Mouse (Mus musculus): ENCODE data around the gene Cd28.
A peak's percentile ranks its signal among the peaks of the same experiment; 100 is the strongest.

The Cd28 gene

DNA sequence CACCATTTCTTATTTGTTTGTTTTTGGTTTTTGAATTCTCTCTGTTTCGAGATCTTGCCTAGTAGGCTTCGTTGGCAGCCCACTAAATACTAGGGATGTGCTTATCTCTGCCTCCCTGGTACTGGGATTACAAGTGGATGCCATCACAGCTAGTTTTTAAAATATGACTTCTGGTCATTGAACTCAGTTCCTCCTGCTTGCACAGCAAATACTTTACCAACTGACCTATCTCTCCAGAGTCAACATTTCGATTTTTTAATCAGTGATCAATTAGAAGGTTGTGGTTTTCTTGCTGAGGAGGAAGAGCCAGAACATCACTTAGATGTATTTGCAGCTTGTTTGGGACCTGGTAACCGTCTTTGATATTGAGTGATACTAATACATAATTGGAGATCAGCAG, 34.4 kb downstream of the Cd28 start:
- DNase-seq, result no peak

- DNase-seq, result no peak
These were observed 36.4 kb downstream of the Cd28 start for GRCm38 (mm10) chr1:60752986-60753385.

DNA sequence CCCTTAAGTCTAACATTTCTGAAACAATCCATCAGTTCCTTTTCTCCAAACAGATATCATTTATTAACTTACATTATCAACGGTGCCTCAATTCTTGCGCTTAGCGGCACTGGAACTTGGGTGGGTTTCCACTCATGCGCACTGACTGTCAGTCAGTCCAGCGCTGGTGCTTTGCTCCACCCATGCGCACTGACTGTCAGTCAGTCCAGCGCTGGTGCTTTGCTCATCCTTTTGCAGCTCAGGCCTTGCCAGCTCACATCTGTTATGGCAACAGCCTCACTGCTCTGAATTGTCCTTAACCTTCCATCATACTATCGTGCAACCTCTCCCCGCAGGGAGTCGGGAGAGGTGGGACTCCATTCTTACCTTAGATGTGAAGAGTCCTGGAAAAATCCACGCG, 37.4 kb downstream of the Cd28 start:
- no peak for DNase-seq

GRCm38 (mm10) chr1:60755391-60756243, 39.0 kb downstream of the Cd28 start:
- no peak for DNase-seq

DNA sequence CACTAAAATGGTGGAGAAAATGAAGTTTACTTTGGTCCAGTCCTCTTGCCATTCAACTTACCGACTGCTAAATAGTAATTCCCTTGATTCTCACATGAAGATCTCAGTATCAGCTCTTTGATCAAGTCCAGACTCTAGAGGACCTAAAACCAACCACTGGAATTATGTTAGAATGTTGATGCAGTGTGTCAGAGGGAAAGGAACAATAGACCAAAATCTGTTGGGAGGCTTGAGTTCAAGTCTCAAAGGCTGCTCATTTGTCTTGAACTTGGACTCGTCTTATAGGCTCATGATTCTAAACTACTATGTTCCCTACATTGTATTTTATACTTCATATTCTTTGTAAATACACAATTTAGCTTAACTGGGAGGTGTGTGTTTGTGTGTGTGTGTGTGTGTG, 41.0 kb downstream of the Cd28 start:
- DNase-seq, result no peak

DNA sequence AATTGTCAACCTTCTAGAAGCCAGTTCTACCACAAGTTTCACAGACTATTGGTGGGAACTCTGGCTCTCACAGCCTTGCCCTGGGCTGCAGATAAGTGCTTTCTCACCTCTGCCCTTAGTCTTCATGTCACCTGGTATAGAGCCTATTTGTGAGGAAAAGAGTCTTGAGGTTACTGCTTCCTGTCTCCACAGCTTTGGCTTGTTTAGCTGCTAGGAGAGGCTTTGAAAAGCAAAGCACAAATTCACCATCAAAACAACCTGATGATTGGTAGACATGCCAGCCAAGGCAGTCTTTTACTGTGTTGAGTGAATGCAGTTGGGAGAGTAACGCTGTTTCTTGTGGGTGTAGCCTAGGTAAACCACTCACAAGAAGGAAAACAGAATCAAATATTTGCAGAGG, 41.6 kb downstream of the Cd28 start:
- no peak for DNase-seq

DNA sequence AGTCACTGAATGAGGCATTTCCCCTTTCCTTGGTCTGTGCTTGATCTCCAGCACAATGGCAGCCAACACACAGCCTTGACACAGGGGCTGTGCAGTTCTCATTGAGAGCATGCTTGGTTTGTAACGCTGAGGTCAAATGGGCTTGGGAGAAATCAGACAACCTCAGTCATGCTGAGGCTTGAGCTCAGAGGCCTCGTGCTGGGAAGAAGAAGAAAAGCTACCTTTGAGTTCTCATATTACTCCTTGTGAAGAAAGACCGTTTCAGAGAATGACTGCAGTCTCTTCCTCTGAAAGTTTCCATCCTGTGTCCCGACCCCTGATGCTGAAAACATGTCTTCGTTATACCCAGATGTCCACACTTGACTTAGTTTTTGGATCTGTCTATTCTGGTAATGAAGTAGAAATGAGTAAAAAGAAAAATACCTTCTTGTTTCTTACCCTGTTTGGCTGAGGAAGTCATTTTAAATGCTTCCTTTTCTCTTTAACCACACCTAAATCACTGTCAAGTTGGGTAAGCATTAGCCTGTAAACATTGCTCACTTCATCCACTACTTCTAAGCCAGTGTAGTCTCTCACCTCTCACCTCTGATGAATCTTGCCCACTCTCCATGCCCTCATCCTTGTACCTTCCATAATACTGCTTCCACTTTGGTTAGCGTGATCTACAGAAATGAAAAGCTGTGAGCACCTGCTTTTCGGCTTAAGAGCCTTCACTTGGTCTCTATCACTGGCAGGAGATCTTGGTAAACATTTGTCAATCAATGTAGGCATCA, 43.1 kb downstream of the Cd28 start:
- DNase-seq, result no peak

DNA sequence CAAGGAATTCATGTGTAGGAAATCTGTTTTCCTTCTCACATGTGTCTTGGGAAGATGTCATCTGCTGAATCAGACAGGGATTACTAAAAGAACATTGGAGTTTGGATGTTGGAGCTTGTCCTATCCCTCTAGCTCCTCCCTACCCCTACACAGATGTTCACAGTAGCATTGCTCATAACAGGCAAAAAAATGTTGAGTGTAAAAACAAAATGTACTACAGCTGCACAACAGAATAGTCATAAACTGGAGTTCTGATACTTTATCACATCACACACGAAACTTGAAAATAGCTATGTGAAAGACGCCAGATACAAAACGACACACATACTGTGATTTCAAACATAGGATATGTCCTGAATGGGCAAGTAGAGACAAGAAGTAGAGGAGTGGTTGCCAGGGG, 43.9 kb downstream of the Cd28 start:
- no peak for DNase-seq

DNA sequence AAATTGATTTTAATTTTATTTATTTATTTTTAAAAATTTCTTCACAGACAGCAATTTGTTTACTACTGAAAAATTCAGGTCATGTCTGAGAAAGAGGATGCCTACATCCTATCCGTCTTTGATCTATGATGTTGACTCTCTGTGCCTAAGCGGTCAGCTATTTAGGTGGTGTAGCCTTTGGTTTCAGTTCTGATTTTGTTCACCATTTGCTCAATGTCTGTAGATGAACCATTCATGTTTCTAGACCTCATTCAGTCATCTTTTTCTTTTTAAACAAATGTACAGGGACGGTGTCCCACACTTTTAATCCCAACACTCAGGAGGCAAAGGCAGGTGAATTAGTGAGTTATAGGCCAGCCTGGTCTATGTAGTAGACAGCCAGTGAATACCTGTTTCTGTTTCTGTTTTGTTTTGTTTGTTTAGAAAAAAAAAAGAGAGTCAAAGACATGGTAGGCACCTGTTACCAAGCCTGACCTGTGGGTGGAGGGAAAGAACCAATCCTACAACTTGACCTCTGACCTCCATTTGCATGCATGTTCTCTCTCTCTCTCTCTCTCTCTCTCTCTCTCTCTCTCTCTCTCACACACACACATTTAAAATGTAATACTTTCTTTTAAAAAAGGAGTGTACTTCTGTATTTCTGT, 45.0 kb downstream of the Cd28 start:
- no peak for DNase-seq

DNA sequence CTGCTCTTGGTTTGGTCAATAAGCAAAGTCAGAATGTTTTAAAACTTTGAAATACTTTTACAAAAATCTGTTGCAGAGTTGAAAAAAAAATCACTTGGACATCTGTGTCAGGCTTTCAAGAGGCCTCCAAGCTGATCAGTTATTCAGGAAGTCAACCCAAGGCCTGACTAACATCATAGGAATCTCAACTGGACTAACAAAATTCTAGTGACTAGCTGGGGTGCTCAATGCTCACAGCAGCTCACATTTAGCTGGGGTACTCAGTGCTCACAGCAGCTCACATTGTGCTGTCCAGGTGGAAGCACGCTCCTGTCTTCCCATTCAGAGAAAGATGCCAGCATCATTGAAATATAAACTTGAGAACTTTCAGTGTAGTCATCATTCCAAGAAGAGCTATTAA, 45.9 kb downstream of the Cd28 start:
- no peak for DNase-seq

DNA sequence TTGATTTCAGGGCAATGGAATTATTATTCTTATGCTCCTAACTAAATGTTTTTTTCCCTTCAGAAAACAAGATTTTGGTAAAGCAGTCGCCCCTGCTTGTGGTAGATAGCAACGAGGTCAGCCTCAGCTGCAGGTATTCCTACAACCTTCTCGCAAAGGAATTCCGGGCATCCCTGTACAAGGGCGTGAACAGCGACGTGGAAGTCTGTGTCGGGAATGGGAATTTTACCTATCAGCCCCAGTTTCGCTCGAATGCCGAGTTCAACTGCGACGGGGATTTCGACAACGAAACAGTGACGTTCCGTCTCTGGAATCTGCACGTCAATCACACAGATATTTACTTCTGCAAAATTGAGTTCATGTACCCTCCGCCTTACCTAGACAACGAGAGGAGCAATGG, 46.3 kb downstream of the Cd28 start:
- DNase-seq, result no peak

- no peak for DNase-seq
These were observed 55.2 kb downstream of the Cd28 start for GRCm38 (mm10) chr1:60771771-60772170.

DNA sequence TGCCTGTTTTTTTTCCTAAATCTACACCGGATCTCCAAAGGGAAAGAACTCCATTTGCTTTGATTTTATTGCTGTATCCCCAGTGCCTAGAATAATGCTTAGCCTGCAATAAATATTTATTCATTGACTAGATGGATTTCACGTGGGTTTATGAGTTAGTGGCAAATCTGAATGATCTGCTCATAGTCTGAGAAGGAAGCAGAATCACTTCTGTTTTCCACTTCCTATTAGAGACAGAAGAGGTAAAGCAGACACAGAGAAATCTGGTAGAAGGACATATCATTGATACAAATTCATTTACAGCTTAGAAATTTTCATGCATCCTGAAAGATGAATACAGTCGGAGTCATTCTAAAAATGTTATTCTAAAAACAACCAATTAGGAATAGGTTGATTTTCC, 56.6 kb downstream of the Cd28 start:
- no peak for DNase-seq

DNA sequence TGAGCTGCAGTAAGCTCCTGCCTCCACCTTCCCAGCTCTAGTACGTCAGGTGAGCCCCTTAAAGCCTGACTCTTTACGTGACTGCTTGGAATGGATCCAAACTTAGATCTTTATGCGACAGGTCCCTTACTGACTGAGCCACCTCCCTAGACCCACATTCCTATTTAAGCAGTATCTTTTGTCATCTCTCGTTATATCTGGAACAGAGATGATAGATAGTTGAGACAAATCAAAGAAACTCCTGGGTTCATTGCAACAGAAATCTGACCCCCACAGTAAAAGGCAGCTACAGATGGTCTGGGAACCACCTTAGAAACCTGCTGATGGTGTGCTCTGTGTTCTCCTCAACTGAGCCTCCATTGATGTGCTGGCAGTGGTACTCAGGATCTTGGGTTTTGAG, 59.6 kb downstream of the Cd28 start:
- DNase-seq, result no peak

GRCm38 (mm10) chr1:60776906-60777305, 60.3 kb downstream of the Cd28 start:
- no peak for DNase-seq

DNA sequence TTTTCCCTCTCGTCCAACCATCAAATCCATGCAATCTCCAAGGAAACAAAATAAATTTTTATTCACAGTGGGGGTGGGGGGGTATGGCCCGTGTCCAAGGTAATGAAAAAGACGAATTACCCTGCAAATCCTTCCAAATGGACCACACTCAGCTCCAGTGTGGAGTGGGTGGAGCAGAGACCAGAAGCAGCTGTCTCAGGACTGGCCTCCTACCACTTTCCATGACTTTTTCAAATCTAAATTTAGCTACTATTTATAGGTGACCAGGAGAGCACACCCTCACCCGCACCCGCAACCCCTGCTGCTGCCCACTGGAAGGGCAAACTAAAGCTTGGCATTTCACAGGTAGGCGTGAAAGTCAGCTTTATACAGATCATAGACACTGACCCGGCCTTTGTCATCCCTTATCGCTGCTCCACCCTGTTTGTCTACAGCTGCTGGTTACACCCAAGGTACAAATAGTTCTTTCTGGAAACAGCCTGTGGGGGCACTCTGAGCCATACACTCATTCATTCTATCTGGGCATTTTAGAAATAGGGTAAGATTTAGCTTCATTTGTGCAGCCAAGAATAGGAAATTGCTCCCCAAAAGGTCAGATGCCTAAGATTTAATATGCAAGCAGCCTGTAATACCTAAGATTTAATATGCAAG, 62.0 kb downstream of the Cd28 start:
- DNase-seq, result peak; percentile 44

DNA sequence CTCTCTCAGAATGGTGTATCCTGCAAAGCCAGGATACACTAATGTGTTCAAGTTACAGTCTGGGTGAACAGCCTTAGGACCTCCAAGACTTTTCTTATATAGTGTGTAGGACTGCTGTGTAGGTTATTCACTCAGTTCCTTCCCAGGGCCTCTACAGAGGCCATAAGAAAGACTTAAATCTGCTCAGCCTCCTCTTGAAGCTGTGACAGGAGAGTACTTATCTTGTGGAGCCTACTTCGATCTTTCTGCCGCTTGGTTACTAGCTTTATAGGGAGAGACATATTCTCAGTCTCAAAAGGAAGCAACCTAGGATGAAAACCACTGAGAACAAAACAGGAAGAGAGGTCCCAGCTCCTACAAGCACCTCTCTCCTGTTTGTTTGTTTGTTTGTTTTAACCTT, 62.6 kb downstream of the Cd28 start:
- no peak for DNase-seq

- DNase-seq, result no peak
These were observed 65.1 kb downstream of the Cd28 start for GRCm38 (mm10) chr1:60781666-60782065.

GRCm38 (mm10) chr1:60793717-60794116, 77.1 kb downstream of the Cd28 start:
- no peak for DNase-seq

- no peak for DNase-seq
These were observed 79.1 kb downstream of the Cd28 start for GRCm38 (mm10) chr1:60795677-60796205.

DNA sequence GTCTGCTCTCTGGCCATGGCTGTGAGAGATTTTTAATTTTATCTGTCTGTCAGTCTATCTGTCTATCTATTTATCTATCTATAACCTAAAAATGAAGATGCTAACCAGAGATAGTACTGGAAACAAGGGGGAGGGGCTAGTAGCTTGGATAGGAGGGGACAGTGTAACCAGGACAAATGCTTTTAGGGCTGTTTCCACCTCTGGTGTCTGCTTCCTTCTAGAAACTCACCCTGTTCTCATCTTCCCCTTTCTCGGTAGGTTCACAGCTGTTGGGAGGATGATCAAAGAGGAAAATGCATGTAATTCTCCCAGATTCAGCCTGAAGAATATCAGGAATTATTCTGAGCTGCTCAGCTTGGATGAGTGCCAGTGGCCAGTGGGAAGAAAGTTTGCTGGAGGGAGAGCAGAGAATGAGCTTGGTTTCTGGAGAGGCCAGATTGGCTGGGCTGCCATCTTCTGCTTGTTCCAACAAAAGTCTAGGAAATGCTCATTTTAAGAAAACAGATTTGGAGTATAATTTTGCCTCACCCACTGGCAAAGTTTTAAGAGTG, 83.3 kb downstream of the Cd28 start:
- DNase-seq, result peak; percentile 12

DNA sequence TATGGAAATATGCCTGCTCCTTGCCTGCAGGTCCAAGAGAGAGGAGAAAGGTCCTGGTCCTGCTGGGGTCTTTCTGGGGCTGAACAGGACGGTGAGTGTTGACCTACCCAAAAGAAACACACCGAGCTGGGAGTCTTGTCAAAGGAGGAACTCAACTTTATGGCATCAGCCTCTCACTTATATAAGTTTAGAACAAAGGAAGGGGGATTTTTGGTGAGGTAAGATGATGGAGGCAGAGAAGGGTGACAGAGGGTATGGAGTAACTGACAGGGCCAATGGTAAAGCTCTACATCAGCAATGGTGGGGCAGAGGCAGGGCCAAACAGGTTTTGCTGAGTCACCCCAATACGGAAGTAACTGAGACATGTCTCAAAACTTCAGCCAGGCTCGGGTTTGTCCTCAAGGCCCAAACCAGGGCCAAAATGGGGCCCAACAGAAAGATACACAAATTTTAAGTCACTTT, 84.6 kb downstream of the Cd28 start:
- no peak for DNase-seq

Measured in kidney, postnatal 14 days (tissue).